Comparison of ENCODE assay signal across 23 mouse cellular contexts in the genomic region with DNA sequence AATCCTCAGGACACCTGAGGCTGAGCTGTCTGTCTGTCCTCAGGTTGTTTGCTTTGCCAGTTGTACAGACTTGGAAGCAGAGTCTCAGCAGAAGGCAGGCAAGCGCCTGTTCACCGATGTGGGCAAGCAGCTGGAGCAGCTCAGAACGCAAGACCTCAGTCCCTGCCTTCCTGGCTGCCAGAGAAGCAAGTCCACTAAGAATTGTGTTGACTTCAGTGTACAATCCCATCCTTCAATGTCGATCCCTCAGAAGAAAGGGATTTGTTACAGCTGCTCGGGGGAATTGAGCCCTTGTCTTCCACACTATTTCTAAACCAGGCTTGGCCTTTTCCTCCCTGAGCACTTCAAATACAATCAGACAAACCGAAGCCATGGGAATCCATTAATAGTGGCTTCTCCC. TPM values are rescaled to one million over a fixed set of nuclear protein-coding genes. Genes with fewer than 3 reads are reported as not detected.
DNase-seq lines count a peak whose midpoint lies in the region; ATAC-seq lines count a peak whose summit lies in the region.
"Had no signal": no experiment of that assay in that cellular context is flagged by ENCODE, and none has a peak within 500 bp of the region (broad histone marks: within the 10 kb centered on the region; RNA-seq: fewer than 3 reads in every experiment).

No protein-coding gene starts in this region.

- DNase-seq in kidney, postnatal 4 days = peak; percentile 30 to 42
- no peak for DNase-seq in kidney, postnatal 36 days
- DNase-seq in lung, adult 18-20 months = no peak
- peak; percentile 31 for DNase-seq in lung, postnatal 10 days
- no peak for DNase-seq in adrenal gland, postnatal 25 days
- DNase-seq: adrenal gland, adult 8-10 months; cerebellum, adult 11 months; cerebellum, adult 8-10 months; cerebellum, postnatal 14 days; embryo, embryonic 11 days; gastrocnemius, postnatal 36 days; heart, adult 11 months; heart, postnatal 14 days had no signal

- no peaks in the 10 kb centered on the region for H3K27me3 ChIP-seq in lung, embryonic 16.5 days (ENCODE audit: control insufficient read depth, insufficient read depth, low read depth, low read length)
- no peaks in the 10 kb centered on the region for H3K27me3 ChIP-seq in stomach, embryonic 15.5 days (replicated peaks)
- H3K27me3 ChIP-seq in hindbrain, embryonic 13.5 days = no peaks in the 10 kb centered on the region
- H3K27me3 ChIP-seq: embryonic facial prominence, embryonic 15.5 days had no signal

- no peaks in the 10 kb centered on the region for H3K36me3 ChIP-seq in lung, embryonic 16.5 days (ENCODE audit: control insufficient read depth, insufficient read depth, low read length)
- no peaks in the 10 kb centered on the region for H3K36me3 ChIP-seq in stomach, embryonic 15.5 days
- no peaks in the 10 kb centered on the region for H3K36me3 ChIP-seq in hindbrain, embryonic 13.5 days
- H3K36me3 ChIP-seq: embryonic facial prominence, embryonic 15.5 days; G1E had no signal

- 32% methylated on average over 6 of the region's 6 CpGs for WGBS in lung, embryonic 16.5 days
- WGBS in stomach, embryonic 15.5 days = 22% methylated on average over 6 of the region's 6 CpGs
- WGBS in hindbrain, embryonic 13.5 days = 55% methylated on average over 6 of the region's 6 CpGs

- peak; percentile 74 for ATAC-seq in lung, embryonic 16.5 days (ENCODE audit: low read depth)
- ATAC-seq in stomach, embryonic 15.5 days (ENCODE audit: insufficient read depth, low FRiP score, low read depth) = 0 out of 2 replicates have a peak, but pooled peaks have one; percentile 27
- no peak for ATAC-seq in hindbrain, embryonic 13.5 days (ENCODE audit: low FRiP score)
- ATAC-seq: forebrain, embryonic 14.5 days had no signal

- H3K4me1 ChIP-seq in lung, embryonic 16.5 days (replicated peaks; ENCODE audit: control insufficient read depth, insufficient read depth, low read length) = peaks cover 2% of the 10 kb centered on the region; the same call in 1 of the 2 replicates
- H3K4me1 ChIP-seq in stomach, embryonic 15.5 days = no peaks in the 10 kb centered on the region
- H3K4me1 ChIP-seq in hindbrain, embryonic 13.5 days (replicated peaks) = peaks cover 7% of the 10 kb centered on the region; the same call in 1 of the 2 replicates
- H3K4me1 ChIP-seq: forebrain, embryonic 10.5 days had no signal

- H3K9me3 ChIP-seq in lung, embryonic 16.5 days (ENCODE audit: control insufficient read depth, low read length) = no peaks in the 10 kb centered on the region
- no peaks in the 10 kb centered on the region for H3K9me3 ChIP-seq in stomach, embryonic 15.5 days
- no peaks in the 10 kb centered on the region for H3K9me3 ChIP-seq in hindbrain, embryonic 13.5 days
- H3K9me3 ChIP-seq: embryonic facial prominence, embryonic 15.5 days; forebrain, embryonic 10.5 days; G1E had no signal

- no peak overlapping the region for H3K4me3 ChIP-seq in lung, embryonic 16.5 days (ENCODE audit: low read length)
- H3K4me3 ChIP-seq in stomach, embryonic 15.5 days (replicated peaks) = no peak overlapping the region
- no peak overlapping the region for H3K4me3 ChIP-seq in hindbrain, embryonic 13.5 days
- H3K4me3 ChIP-seq: embryonic facial prominence, embryonic 15.5 days; erythroblast, embryonic 14.5 days; forebrain, embryonic 10.5 days had no signal

- H3K4me2 ChIP-seq in lung, embryonic 16.5 days (ENCODE audit: low read depth, low read length) = no peak overlapping the region
- H3K4me2 ChIP-seq in stomach, embryonic 15.5 days = no peak overlapping the region
- H3K4me2 ChIP-seq in hindbrain, embryonic 13.5 days = no peak overlapping the region
- H3K4me2 ChIP-seq: embryonic facial prominence, embryonic 15.5 days had no signal

- no peak overlapping the region for H3K9ac ChIP-seq in lung, embryonic 16.5 days (ENCODE audit: low read length)
- H3K9ac ChIP-seq in stomach, embryonic 15.5 days = no peak overlapping the region
- no peak overlapping the region for H3K9ac ChIP-seq in hindbrain, embryonic 13.5 days
- H3K9ac ChIP-seq: embryonic facial prominence, embryonic 15.5 days had no signal

- no peak overlapping the region for H3K27ac ChIP-seq in lung, embryonic 16.5 days (ENCODE audit: low read length)
- no peak overlapping the region for H3K27ac ChIP-seq in stomach, embryonic 15.5 days
- H3K27ac ChIP-seq in hindbrain, embryonic 13.5 days = no peak overlapping the region
- H3K27ac ChIP-seq: embryonic facial prominence, embryonic 15.5 days; forebrain, embryonic 10.5 days had no signal

RNA-seq across cellular contexts. Expression of gene Galnt16, which starts 20.2 kb away (rescaled TPM):
- 13.0 and 13.4 TPM in 2 replicates for polyA plus RNA-seq in lung, embryonic 16.5 days (2015; fragmentation: Nextera tagmentation; extraction: Ambion mirVana)
- 13.6 and 14.3 TPM in 2 replicates for polyA plus RNA-seq in stomach, embryonic 15.5 days (2015; fragmentation: Nextera tagmentation; extraction: Ambion mirVana)
- 6.8 and 8.0 TPM in 2 replicates for total RNA-seq in adrenal gland, postnatal 25 days (2021)
- polyA plus RNA-seq in hindbrain, embryonic 13.5 days (2015; fragmentation: Nextera tagmentation; extraction: Ambion mirVana) = 29.1 and 30.7 TPM in 2 replicates
- total RNA-seq: common myeloid progenitor, adult 5-6 weeks; hematopoietic stem cell, adult 5-6 weeks had no signal

Comparison
In these comparisons a context has a peak if more than half of its experiments do, and no peak if none do; other contexts are left out.
1. DNase-seq: peak in kidney, postnatal 4 days (2 of 2) and lung, postnatal 10 days (single experiment); none in kidney, postnatal 36 days (0 of 2), lung, adult 18-20 months (0 of 2) and adrenal gland, postnatal 25 days (single experiment).